Mouse (Mus musculus): ENCODE data around the gene Dnaaf5. TPM values are rescaled to one million over a fixed set of nuclear protein-coding genes. Genes with fewer than 3 reads are reported as not detected.
A peak's percentile ranks its signal among the peaks of the same experiment; 100 is the strongest.

The Dnaaf5 gene
- polyA plus RNA-seq, 1 experiment from 2014 or later = 6.1 TPM

DNA sequence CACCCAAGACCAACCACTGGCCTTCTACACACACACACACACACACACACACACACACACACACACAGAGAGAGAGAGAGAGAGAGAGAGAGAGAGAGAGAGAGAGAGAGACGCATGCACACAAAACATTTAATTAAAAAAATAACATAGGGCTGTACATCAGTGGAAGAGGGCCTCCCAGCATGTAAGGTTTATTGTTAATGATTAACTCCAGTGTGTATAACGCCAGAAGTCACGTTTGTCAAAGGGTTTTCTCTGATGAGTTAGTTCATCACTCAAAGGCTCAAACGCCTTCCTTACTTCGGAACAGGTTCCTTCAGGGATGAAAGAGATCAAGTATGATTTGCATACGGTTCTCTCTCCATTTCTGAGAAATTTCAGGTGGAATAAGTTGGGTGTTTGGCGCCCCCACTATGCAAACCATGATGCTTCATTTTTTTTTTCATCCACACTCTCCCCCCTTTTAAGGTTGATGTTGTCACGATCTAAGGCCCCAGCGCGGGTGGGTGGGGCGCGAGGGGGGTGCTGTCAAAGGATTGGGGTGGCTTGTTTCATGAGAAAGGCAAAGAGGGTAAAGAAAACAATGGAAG, 21.5 kb upstream of the Dnaaf5 start:
- peaks cover 23% of the 10 kb centered on the region for H3K4me1 ChIP-seq (replicated peaks)
- H3K4me3 ChIP-seq = peak overlapping the region; percentile 57
- H3K27ac ChIP-seq (replicated peaks) = peak overlapping the region; percentile 88
- no peaks in the 10 kb centered on the region for H3K9me3 ChIP-seq
- peak overlapping the region; percentile 82 for H3K4me2 ChIP-seq
- no peak for ATAC-seq (ENCODE audit: low FRiP score, low read depth)
- peaks cover 11% of the 10 kb centered on the region for H3K36me3 ChIP-seq
- peak overlapping the region; percentile 72 for H3K9ac ChIP-seq
- 19% methylated on average over 12 of the region's 12 CpGs for WGBS
- H3K27me3 ChIP-seq = no peaks in the 10 kb centered on the region

- Histone ChIP-seq H3K4me3 (peak overlapping the region; percentile 57), H3K9ac (peak overlapping the region; percentile 72), H3K27me3 (no peaks in the 10 kb centered on the region), H3K4me1 (replicated peaks) (peaks cover 23% of the 10 kb centered on the region), H3K4me2 (peak overlapping the region; percentile 82), H3K9me3 (no peaks in the 10 kb centered on the region), H3K36me3 (peaks cover 11% of the 10 kb centered on the region), H3K27ac (replicated peaks) (peak overlapping the region; percentile 88)
- peak; percentile 81 for ATAC-seq (ENCODE audit: low FRiP score, low read depth)
- 9% methylated on average over 12 of the region's 12 CpGs for WGBS
Measured at GRCm38 (mm10) chr5:139129078-139129477, 20.9 kb upstream of the Dnaaf5 start.

- H3K4me2 ChIP-seq = peak overlapping the region; percentile 82
- WGBS = 2% methylated on average over 50 of the region's 55 CpGs
- peaks cover 11% of the 10 kb centered on the region for H3K36me3 ChIP-seq
- H3K27me3 ChIP-seq = no peaks in the 10 kb centered on the region
- peak; percentile 93 for ATAC-seq (ENCODE audit: low FRiP score, low read depth)
- H3K4me1 ChIP-seq (replicated peaks) = peaks cover 23% of the 10 kb centered on the region
- H3K4me3 ChIP-seq = peak overlapping the region; percentile 57
- peak overlapping the region; percentile 88 for H3K27ac ChIP-seq (replicated peaks)
- peak overlapping the region; percentile 72 for H3K9ac ChIP-seq
- H3K9me3 ChIP-seq = no peaks in the 10 kb centered on the region
Measured at GRCm38 (mm10) chr5:139129572-139130151, 20.4 kb upstream of the Dnaaf5 start.

GRCm38 (mm10) chr5:139130351-139130750, 19.7 kb upstream of the Dnaaf5 start:
- peak; percentile 23 for ATAC-seq (ENCODE audit: low FRiP score, low read depth)
- peaks cover 9% of the 10 kb centered on the region for H3K36me3 ChIP-seq
- WGBS = 77% methylated on average over 5 of the region's 5 CpGs
- H3K27me3 ChIP-seq = no peaks in the 10 kb centered on the region
- peak overlapping the region; percentile 88 for H3K27ac ChIP-seq (replicated peaks)
- peaks cover 20% of the 10 kb centered on the region for H3K4me1 ChIP-seq (replicated peaks)
- H3K4me3 ChIP-seq = peak overlapping the region; percentile 57
- H3K9me3 ChIP-seq = no peaks in the 10 kb centered on the region
- no peak overlapping the region for H3K9ac ChIP-seq
- peak overlapping the region; percentile 82 for H3K4me2 ChIP-seq

DNA sequence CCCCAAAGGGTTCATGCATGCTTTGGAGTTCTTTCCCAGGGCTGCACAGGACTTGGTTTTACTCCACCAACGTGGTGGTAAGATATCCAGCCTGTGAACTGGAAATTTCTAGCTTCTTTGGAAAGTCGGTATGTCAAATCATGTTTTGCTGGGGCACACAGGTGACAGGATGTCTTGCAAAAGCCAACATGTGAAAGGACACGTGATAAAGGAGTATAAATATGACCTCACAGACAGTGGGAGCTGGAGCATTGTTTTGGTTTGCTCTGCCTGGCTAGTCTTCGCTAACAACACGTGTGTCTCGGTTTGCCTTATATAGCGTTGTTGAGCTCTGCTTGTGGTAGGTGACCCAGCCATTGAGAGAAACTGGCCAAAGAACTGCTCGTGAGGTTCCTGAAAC, 15.5 kb upstream of the Dnaaf5 start:
- H3K27ac ChIP-seq (replicated peaks) = no peak overlapping the region
- peaks cover 12% of the 10 kb centered on the region for H3K4me1 ChIP-seq (replicated peaks)
- no peak overlapping the region for H3K9ac ChIP-seq
- H3K4me3 ChIP-seq = no peak overlapping the region
- no peaks in the 10 kb centered on the region for H3K27me3 ChIP-seq
- H3K36me3 ChIP-seq = no peaks in the 10 kb centered on the region
- no peak overlapping the region for H3K4me2 ChIP-seq
- no peaks in the 10 kb centered on the region for H3K9me3 ChIP-seq
- WGBS = 83% methylated on average over 8 of the region's 8 CpGs
- ATAC-seq (ENCODE audit: low FRiP score, low read depth) = no peak

GRCm38 (mm10) chr5:139136341-139136740, 13.7 kb upstream of the Dnaaf5 start:
- Histone ChIP-seq H3K27ac (replicated peaks) (no peak overlapping the region), H3K27me3 (no peaks in the 10 kb centered on the region), H3K4me1 (replicated peaks) (0 out of 2 replicates have a peak, but pooled peaks cover 5% of the 10 kb centered on the region), H3K36me3 (no peaks in the 10 kb centered on the region), H3K4me3 (no peak overlapping the region), H3K9ac (no peak overlapping the region), H3K4me2 (no peak overlapping the region), H3K9me3 (no peaks in the 10 kb centered on the region)
- ATAC-seq (ENCODE audit: low FRiP score, low read depth) = no peak
- WGBS = 61% methylated on average over 1 of the region's 1 CpGs

DNA sequence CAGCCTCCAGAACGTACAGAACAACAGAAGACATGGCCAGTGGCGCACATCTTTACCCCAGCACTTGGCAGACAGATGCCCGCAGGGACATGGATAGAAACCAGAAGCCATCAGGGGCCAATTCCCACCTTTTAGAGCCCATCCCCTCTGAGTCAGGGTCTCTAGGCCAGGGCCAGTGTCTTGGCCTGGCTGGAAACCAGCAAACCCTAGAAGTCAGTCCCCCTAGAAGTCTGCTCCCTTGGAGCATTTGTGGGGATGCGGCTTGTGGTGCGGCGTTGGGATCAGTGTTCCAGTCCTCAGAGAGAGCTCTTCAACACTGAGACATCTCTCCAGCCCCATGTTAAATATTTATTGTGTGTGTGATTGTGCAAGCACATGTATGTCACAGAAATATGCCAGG, 12.8 kb upstream of the Dnaaf5 start:
- H3K27me3 ChIP-seq = no peaks in the 10 kb centered on the region
- 0 out of 2 replicates have a peak, but pooled peaks cover 5% of the 10 kb centered on the region for H3K4me1 ChIP-seq (replicated peaks)
- no peaks in the 10 kb centered on the region for H3K9me3 ChIP-seq
- no peak overlapping the region for H3K9ac ChIP-seq
- H3K4me3 ChIP-seq = no peak overlapping the region
- no peaks in the 10 kb centered on the region for H3K36me3 ChIP-seq
- ATAC-seq (ENCODE audit: low FRiP score, low read depth) = no peak
- H3K27ac ChIP-seq (replicated peaks) = no peak overlapping the region
- H3K4me2 ChIP-seq = no peak overlapping the region
- 89% methylated on average over 6 of the region's 6 CpGs for WGBS

- Histone ChIP-seq H3K9ac (no peak overlapping the region), H3K36me3 (no peaks in the 10 kb centered on the region), H3K4me3 (no peak overlapping the region), H3K4me1 (replicated peaks) (0 out of 2 replicates have a peak, but pooled peaks cover 5% of the 10 kb centered on the region), H3K9me3 (no peaks in the 10 kb centered on the region), H3K27me3 (no peaks in the 10 kb centered on the region), H3K4me2 (no peak overlapping the region), H3K27ac (replicated peaks) (peak overlapping the region; percentile 54)
- peak; percentile 48; the same call in 1 of the 2 replicates for ATAC-seq (ENCODE audit: low FRiP score, low read depth)
- WGBS = 54% methylated on average over 12 of the region's 12 CpGs
Measured at GRCm38 (mm10) chr5:139138261-139138925, 11.6 kb upstream of the Dnaaf5 start.

- 84% methylated on average over 8 of the region's 8 CpGs for WGBS
- H3K36me3 ChIP-seq = no peaks in the 10 kb centered on the region
- no peak for ATAC-seq (ENCODE audit: low FRiP score, low read depth)
- H3K27ac ChIP-seq (replicated peaks) = peak overlapping the region; percentile 54; the same call in 1 of the 2 replicates
- H3K9me3 ChIP-seq = no peaks in the 10 kb centered on the region
- H3K9ac ChIP-seq = no peak overlapping the region
- H3K4me1 ChIP-seq (replicated peaks) = 0 out of 2 replicates have a peak, but pooled peaks cover 5% of the 10 kb centered on the region
- no peaks in the 10 kb centered on the region for H3K27me3 ChIP-seq
- no peak overlapping the region for H3K4me3 ChIP-seq
- H3K4me2 ChIP-seq = no peak overlapping the region
Measured at GRCm38 (mm10) chr5:139138926-139139472, 11.0 kb upstream of the Dnaaf5 start.

- no peaks in the 10 kb centered on the region for H3K27me3 ChIP-seq
- H3K4me1 ChIP-seq (replicated peaks) = 0 out of 2 replicates have a peak, but pooled peaks cover 5% of the 10 kb centered on the region
- no peak overlapping the region for H3K4me3 ChIP-seq
- H3K27ac ChIP-seq (replicated peaks) = no peak overlapping the region
- no peak overlapping the region for H3K9ac ChIP-seq
- H3K36me3 ChIP-seq = no peaks in the 10 kb centered on the region
- 87% methylated on average over 9 of the region's 9 CpGs for WGBS
- no peak for ATAC-seq (ENCODE audit: low FRiP score, low read depth)
- H3K4me2 ChIP-seq = no peak overlapping the region
- H3K9me3 ChIP-seq = no peaks in the 10 kb centered on the region
Measured at GRCm38 (mm10) chr5:139140589-139140988, 9.4 kb upstream of the Dnaaf5 start.

GRCm38 (mm10) chr5:139141326-139141725, 8.7 kb upstream of the Dnaaf5 start:
- 81% methylated on average over 5 of the region's 5 CpGs for whole genome bisulfite sequencing
- no peak for ATAC-seq (ENCODE audit: low FRiP score, low read depth)
- Histone ChIP-seq H3K27ac (replicated peaks) (no peak overlapping the region), H3K27me3 (no peaks in the 10 kb centered on the region), H3K4me2 (no peak overlapping the region), H3K9me3 (no peaks in the 10 kb centered on the region), H3K36me3 (no peaks in the 10 kb centered on the region), H3K4me1 (replicated peaks) (0 out of 2 replicates have a peak, but pooled peaks cover 8% of the 10 kb centered on the region), H3K9ac (no peak overlapping the region), H3K4me3 (no peak overlapping the region)

DNA sequence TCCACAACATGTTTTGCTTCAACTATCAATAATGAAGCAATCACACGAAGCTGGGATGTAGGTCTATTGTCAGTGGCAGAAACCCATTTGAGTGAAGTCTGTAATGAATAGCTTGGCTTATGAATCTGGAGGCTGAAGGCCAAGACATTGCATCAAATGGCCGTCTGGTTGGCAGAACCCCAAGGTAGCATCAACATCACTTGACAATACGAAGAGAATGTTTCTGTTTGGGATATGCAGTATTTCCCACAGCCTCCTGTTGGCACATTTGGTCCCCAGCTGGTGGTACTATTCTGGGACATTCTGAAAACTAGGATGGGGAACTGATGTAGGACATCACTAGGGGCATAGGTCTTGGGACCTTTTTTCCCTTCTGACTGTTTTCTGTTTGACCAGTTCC, 6.1 kb upstream of the Dnaaf5 start:
- H3K4me2 ChIP-seq = no peak overlapping the region

More for the DNA sequence above, 6.1 kb upstream of the Dnaaf5 start:
- Histone ChIP-seq H3K9ac (no peak overlapping the region), H3K4me1 (replicated peaks) (0 out of 2 replicates have a peak, but pooled peaks cover 10% of the 10 kb centered on the region), H3K4me3 (no peak overlapping the region), H3K9me3 (no peaks in the 10 kb centered on the region), H3K27me3 (no peaks in the 10 kb centered on the region), H3K36me3 (no peaks in the 10 kb centered on the region), H3K27ac (replicated peaks) (no peak overlapping the region)
- WGBS = 65% methylated on average over 3 of the region's 3 CpGs
- ATAC-seq (ENCODE audit: low FRiP score, low read depth) = no peak
